15 mouse cellular contexts compared by ENCODE assay signal in the genomic region with DNA sequence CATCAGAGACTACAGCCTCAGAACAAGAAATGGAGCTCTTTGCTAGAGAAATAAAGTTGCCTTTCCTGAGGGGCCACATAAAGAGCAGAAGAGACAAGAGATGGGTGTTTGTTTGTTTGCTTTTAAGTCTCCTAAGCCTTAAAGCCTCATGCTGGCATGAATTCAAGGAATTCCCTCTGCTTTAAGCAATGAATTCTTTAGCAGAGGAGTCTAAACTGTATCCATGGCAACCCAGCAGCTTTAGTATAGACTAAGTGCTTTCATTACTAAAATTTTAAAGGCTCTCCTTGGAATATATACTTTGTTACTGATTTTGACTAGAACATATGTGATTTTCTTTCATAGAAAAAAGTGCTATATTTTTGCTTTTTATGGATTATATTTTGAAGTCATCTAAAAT.
DNase-seq lines count a peak whose midpoint lies in the region; ATAC-seq lines count a peak whose summit lies in the region.
"Had no signal": no experiment of that assay in that cellular context is flagged by ENCODE, and none has a peak within 500 bp of the region (broad histone marks: within the 10 kb centered on the region; RNA-seq: fewer than 3 reads in every experiment).

No protein-coding gene starts in this region.

- no peak overlapping the region for H3K4me2 ChIP-seq in forebrain, embryonic 12.5 days
- H3K4me2 ChIP-seq in midbrain, embryonic 14.5 days (ENCODE audit: low read length): no peak overlapping the region
- H3K4me2 ChIP-seq: embryonic facial prominence, embryonic 12.5 days; liver, embryonic 11.5 days had no signal

- no peaks in the 10 kb centered on the region for H3K36me3 ChIP-seq in forebrain, embryonic 12.5 days (replicated peaks)
- H3K36me3 ChIP-seq in midbrain, embryonic 14.5 days (ENCODE audit: control insufficient read depth, insufficient read depth, low read length): no peaks in the 10 kb centered on the region
- H3K36me3 ChIP-seq: embryonic facial prominence, embryonic 12.5 days had no signal

- H3K9me3 ChIP-seq in forebrain, embryonic 12.5 days: no peaks in the 10 kb centered on the region
- no peaks in the 10 kb centered on the region for H3K9me3 ChIP-seq in midbrain, embryonic 14.5 days (ENCODE audit: control insufficient read depth, low read length)
- H3K9me3 ChIP-seq: embryonic facial prominence, embryonic 12.5 days had no signal

- no peak overlapping the region for H3K4me3 ChIP-seq in forebrain, embryonic 12.5 days (replicated peaks)
- H3K4me3 ChIP-seq in midbrain, embryonic 14.5 days (replicated peaks; ENCODE audit: low read depth, low read length): no peak overlapping the region
- H3K4me3 ChIP-seq: embryonic facial prominence, embryonic 12.5 days had no signal

- H3K9ac ChIP-seq in forebrain, embryonic 12.5 days: no peak overlapping the region
- H3K9ac ChIP-seq in midbrain, embryonic 14.5 days (replicated peaks; ENCODE audit: low read length): no peak overlapping the region
- H3K9ac ChIP-seq: embryonic facial prominence, embryonic 12.5 days had no signal

- H3K4me1 ChIP-seq in forebrain, embryonic 12.5 days: peaks cover 8% of the 10 kb centered on the region
- peaks cover 8% of the 10 kb centered on the region; the same call in 1 of the 2 replicates for H3K4me1 ChIP-seq in midbrain, embryonic 14.5 days (ENCODE audit: control insufficient read depth, insufficient read depth, low read length)
- H3K4me1 ChIP-seq: embryonic facial prominence, embryonic 12.5 days had no signal

- DNase-seq in left cerebral cortex, postnatal 14 days (ENCODE audit: low spot score in 2 of 2): peak; percentile 12 to 24
- DNase-seq in left cerebral cortex, postnatal 36 days (ENCODE audit: low spot score in 2 of 2): no peak
- peak; percentile 67 for DNase-seq in brain, adult 2 months (ENCODE audit: low read depth, low spot score)
- peak; percentile 79 for DNase-seq in midbrain, embryonic 14.5 days
- DNase-seq in yolk sac, embryonic 10.5 days (ENCODE audit: low spot score): no peak
- no peak for DNase-seq in T-cell, adult 2 months (ENCODE audit: low spot score)
- DNase-seq: cerebellum, postnatal 10 days; gastrocnemius, postnatal 10 days; heart, postnatal 14 days; right cerebral cortex, postnatal 25 days; thymus, adult 18-20 months had no signal

- ATAC-seq in forebrain, embryonic 12.5 days (ENCODE audit: low FRiP score): peak; percentile 64; the same call in 1 of the 2 replicates
- no peak for ATAC-seq in midbrain, embryonic 14.5 days (ENCODE audit: low FRiP score, low TSS enrichment)
- ATAC-seq: intestine, embryonic 16.5 days had no signal

- H3K27me3 ChIP-seq in forebrain, embryonic 12.5 days: no peaks in the 10 kb centered on the region
- no peaks in the 10 kb centered on the region for H3K27me3 ChIP-seq in midbrain, embryonic 14.5 days (ENCODE audit: control insufficient read depth, insufficient read depth, low read length)
- H3K27me3 ChIP-seq: embryonic facial prominence, embryonic 12.5 days had no signal

- H3K27ac ChIP-seq in forebrain, embryonic 12.5 days: no peak overlapping the region
- H3K27ac ChIP-seq in midbrain, embryonic 14.5 days (replicated peaks; ENCODE audit: low read depth, low read length): no peak overlapping the region
- H3K27ac ChIP-seq: embryonic facial prominence, embryonic 12.5 days had no signal

- intact Hi-C loops in left cerebral cortex, postnatal 14 days (cut with DNase I): no loop called here
- intact Hi-C loops in left cerebral cortex, postnatal 36 days (cut with DNase I): no loop called here

Comparison
In these comparisons a context has a peak if more than half of its experiments do, and no peak if none do; other contexts are left out.
1. DNase-seq: peak in left cerebral cortex, postnatal 14 days (2 of 2), brain, adult 2 months (single experiment) and midbrain, embryonic 14.5 days (single experiment); none in left cerebral cortex, postnatal 36 days (0 of 2), yolk sac, embryonic 10.5 days (single experiment) and T-cell, adult 2 months (single experiment).